Mouse (Mus musculus): ENCODE data around the gene Clasp2.

Gene Clasp2

DNA sequence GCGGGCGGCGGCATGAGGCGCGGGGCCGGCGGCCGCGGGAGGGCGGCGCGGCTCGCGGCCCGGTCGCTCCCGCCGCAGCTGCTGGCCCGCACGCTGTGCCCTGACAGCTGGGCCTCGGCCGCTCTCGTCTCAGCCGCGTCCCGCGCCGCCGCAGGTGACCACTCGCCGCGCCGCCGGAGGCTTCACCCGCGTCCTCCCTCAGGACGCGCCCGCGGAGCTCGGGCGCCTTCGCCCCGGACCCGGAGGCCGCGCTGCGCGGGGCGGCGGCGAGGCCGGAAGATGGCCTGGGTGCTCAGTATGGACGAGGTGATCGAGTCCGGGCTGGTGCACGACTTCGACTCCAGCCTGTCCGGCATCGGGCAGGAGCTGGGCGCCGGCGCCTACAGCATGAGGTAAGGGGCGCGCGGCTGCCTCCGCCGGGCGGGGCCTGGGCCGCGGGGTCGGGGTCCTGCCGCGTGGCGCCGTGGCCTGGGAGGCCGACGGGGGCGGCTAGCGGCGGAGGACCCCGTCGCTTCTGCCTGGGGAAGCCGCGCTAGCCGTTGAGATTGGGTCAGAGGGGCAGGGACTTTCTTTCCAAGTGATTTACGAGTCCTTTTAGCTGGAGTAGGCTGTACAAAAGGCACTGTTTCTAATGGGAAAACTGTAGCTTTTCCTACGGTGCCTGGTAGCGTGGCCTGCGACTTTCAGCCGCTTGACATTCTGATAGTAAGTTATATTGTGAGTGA is 190.3 kb downstream of the Clasp2 start:
- no peak for DNase-seq (ENCODE audit: low read depth)

DNA sequence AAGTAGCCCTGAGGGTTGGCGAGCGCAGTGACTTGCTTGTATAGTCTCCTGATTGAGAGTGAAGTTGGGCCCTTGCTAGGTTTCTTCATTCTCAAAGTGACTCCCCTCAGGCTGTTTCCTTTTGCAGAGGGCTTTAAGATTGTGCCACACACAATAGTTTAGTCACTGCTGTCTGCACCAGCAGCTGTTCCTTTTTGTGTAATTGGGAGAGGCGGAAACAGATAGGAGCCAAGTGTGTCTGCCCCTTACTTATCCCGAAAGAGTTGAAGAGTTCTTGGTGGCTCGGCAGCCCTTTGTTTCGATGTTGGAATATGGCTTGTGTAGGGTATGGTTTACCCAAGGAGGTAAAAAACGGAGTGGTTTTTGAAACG is 190.8 kb downstream of the Clasp2 start:
- peak; percentile 70 for DNase-seq (ENCODE audit: low read depth)

DNA sequence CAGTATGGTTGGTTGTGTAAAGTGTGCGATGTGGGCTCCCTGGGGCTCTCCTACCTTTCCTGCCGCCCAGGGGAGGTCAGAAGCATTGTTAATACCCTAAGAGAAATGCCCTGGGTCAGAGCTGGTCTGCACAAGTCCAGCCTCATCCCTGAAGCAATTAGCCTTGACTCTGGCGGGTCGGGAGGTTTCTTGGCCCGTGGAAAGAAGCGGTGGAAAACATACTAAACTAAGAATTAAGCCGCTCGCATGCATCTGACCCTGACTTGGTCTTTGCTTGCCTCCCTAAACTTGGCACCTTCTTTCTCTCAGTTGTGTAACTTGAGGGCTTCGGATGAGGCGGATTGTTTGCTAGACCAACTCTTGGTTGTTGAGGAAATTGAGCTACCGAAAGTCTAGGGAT is 191.2 kb downstream of the Clasp2 start:
- peak; percentile 25 for DNase-seq (ENCODE audit: low read depth)

DNA sequence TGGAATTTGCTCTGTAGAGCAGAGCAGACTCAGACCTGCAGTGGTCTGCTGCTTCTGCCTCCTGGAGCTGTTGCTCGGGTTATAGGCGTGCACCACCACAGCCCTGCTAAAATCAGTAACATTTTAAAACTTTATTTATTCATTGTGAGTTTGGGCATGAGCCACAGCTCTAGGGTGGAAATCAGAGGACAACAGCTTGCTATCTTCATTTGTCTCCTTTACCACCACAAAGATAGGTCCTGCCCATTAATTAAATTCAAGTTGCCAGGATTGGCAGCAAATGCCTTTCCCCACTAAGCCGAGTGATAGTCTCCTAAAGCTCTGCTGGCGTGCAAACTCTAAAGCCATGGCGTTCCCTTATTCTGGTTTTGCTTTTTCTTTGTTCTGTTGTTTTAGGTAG is 194.4 kb downstream of the Clasp2 start:
- DNase-seq (ENCODE audit: low read depth), result no peak

DNA sequence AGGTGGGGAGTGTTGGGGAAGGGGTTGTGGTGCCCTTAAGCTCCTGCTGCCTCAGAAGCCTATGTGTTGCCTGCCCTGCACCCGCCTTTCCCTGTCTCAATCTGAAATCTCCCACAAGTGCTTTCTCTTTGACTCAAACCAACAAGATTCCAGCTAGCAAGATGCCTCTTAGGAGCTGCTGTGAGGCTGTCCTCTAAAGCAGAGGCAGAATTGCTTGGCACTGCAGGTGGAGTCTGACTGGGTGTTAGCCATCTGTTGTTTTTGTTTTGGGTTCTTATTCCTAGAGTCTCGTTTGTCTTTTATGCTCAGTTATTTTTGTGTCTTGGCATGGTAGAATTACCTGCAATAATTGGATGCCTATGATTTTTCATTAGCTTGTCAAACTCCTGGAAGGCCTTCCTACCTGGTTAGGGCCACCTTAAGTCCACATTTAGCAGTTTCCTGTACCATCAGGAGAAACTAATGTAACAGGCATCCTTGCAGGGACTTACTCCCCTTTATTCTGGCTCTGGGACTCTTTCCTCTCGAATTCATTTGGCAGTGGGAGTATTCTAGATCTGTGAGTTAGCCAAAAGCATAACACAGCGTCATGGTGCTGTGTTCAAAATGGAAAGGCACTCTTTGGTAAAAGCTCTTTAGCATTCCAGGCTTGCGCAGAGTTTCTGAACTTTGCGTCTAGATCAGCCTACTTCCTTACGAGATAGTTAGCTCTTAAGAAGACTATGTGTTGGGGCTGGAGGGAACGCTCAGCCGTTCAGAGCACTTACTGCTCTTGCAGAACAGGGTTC is 198.0 kb downstream of the Clasp2 start:
- DNase-seq (ENCODE audit: low read depth), result no peak

DNA sequence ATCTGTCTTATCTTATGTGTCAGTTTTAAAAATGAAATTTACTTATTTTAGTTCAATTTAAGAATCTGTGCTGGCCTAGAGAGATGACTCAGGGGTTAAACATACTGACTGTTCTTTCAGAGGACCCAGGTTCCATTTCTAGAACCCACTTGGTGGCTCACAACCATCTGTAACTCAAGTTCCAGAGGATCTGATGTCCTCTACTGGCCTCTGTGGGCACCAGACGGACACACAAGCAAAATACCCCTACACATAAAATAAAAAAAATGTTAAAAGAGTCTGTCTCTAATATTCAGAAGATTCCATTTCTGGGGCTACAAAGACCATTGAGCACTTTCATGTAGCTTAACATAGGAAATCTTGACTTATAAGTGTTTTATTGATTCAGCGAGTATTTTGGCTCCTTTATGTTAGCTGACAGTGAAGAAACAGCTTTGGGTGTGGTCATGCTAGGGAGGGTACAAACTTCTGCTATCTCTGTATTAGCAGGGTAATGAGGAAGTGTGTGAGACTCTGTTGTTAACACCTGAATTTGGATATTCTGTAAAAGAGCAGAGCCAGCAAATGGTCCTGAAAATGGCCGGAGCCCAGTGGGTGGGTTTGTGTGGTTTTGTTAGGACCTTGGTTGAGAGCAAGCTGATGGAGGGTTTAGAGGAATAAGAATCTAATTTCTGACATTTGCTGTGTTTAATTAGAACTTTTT is 200.0 kb downstream of the Clasp2 start:
- DNase-seq (ENCODE audit: low read depth), result peak; percentile 28

DNA sequence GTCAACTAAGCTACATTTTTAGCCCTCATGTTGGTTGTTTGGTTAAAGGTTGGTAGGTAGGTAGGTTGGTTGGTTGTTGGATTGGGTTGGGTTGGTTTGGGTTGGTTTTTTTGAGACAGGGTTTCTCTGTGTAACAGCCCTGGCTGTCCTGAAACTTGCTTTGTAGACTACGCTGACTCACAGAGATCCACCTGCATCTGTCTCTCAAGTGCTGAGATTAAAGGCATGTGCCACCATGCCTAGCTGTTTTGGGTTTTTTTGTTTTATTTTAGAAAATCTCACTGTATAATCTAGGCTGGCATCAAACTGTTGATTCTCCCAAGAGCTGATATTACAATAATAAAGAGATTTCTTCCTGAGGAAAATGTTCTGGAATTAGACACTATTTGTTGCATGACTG is 202.1 kb downstream of the Clasp2 start:
- no peak for DNase-seq (ENCODE audit: low read depth)

DNA sequence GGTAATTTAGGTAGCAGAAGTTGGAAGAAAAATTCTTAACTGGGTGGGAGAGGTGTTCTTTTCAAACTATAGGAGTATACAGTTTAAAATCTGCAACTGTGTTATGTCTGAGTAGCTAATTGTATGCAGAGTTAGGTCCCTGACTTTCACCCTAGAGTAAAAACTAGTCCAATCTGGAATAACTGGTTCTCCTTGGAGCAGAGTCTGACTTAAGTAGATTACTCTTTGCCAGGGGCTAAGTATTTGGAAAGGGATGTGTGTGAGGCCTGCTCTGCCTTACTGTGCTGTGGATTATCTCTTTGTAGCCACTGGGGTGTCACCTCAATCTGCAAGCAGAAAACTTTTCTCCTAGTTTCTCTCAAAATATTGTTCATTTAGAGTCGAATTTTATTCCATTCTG is 205.9 kb downstream of the Clasp2 start:
- no peak for DNase-seq (ENCODE audit: low read depth)

DNA sequence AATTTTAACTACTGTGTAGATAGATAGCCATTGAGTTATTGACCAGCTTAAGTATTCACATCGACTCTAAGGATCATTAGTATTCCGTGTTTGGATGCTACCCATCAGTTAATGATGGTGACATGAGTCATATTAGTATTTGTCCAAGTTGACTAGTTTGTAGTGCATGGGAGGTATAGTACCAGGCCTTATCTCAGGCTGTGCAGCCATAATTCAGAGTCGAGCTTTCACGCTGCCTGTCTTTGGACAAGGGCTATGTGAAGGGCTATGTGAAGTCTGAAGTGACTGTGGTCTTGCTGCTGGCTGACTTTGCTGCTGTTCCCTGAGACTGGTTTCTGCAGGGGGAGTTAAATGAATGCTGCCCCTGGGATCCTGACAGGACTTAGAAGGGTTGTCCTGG is 216.5 kb downstream of the Clasp2 start:
- DNase-seq (ENCODE audit: low read depth), result no peak

DNA sequence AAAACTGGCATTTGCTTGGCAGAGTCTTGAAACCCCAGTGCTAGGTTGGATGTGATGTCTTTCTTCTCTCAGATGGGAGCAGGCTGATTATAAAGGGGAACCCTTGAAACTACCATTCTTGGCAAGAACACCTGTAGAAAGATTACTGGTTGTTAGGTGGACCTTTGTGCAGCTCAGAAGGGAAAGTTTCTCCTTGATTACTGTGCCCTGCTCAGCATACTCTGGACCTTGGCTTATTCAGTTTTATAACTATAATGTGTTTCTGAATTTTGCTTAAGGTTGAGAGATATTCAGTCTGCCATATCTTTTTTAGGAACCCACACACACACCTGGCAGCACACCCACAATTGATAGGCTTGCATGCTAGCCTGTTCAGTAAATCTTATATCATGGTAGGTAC is 222.4 kb downstream of the Clasp2 start:
- DNase-seq (ENCODE audit: low read depth), result no peak

DNA sequence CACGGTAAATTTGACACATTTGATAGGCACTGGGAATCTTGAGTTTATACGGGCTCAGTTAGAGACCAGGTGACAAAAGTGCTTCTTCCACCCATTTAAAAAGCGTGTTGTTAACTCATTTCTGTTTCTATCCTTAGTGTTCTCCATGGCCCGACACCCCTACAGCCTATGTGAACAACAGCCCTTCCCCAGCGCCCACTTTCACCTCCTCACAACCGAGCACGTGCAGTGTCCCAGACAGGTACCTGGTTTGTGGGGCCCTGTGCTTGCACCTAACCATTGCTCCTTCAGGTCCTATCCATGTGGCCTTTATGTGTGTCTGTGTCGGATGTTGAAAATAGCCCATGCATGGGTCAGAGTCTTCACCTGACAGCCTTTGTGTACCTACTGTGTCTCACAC is 223.1 kb downstream of the Clasp2 start:
- DNase-seq (ENCODE audit: low read depth), result no peak

DNA sequence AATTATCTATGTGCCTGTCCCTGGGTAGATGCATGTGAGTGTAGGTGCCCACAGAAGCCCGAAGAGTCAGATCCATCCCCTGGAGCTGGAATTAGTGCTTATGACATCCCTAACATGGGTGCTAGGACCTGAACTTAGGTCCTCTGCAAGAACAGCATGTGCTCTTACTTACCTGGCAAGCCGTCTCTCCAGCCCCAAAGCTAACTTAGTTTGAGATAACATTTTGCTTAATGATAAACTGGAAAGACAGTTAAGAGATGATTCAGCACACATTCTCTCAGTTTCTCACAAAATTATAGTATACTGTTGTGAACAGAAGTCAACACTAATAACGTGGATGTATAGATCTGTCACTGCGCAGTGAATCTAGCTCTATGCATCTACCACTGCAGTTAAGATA is 225.6 kb downstream of the Clasp2 start:
- no peak for DNase-seq (ENCODE audit: low read depth)

DNA sequence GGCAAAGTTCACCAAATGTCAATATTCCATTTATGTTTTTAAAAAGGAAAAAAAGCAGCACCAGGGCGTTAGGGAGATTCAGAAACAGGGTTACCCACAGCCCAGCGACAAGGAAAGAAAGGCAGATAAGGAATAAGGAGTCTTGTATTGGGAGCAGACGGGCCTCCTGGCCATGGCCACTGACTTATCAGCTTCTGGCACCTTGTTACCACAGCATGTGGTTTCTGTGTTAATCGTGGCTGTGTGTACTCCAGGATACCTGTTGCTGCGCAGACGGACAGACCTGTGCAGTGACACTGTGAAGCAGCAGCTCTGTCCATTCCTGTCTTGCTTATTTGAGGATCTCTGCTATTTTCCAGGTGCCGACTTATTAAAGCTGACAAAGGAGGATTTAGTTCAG is 227.7 kb downstream of the Clasp2 start:
- peak; percentile 41 for DNase-seq (ENCODE audit: low read depth)
